ENCODE assay signal across 36 mouse cellular contexts in the genomic region with DNA sequence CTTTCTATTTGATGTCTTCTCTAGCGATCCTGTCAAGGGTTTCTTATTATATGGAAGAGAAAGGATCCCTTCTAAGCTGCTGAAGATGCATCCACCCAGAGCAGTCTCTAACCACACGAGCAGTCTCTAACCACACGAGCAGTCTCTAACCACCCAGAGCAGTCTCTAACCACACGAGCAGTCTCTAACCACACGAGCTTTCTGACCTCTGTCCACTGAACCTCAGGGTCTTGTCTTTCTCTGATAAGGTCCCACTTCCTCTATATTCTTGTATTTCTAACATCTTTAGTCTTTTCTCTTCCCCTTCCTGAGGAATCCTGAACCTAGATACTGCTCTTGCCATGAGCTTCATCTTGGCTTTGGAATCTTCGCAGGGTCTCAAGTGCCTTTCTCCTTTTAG. TPM values are rescaled to one million over a fixed set of nuclear protein-coding genes. Genes with fewer than 3 reads are reported as not detected.
DNase-seq lines count a peak whose midpoint lies in the region; ATAC-seq and TF ChIP-seq lines count a peak whose summit lies in the region.
"Had no signal": no experiment of that assay in that cellular context is flagged by ENCODE, and none has a peak within 500 bp of the region (broad histone marks: within the 10 kb centered on the region; RNA-seq: fewer than 3 reads in every experiment).

No protein-coding gene starts in this region.

- peak; percentile 90 for ATAC-seq in megakaryocyte-erythroid progenitor cell, adult 5-6 weeks (replicated peaks; ENCODE audit: low FRiP score, low TSS enrichment, poor library complexity, severe bottlenecking)
- ATAC-seq: activated CD4-positive, CD25-positive, alpha-beta regulatory T cell, adult 4 months; forebrain, embryonic 15.5 days; inflammation-experienced regulatory T-cells, adult 6 months; midbrain, embryonic 15.5 days had no signal

- no peak for TF ChIP-seq RAD21 in MEL (IDR thresholded peaks at IDR 0.05; ENCODE audit: low read depth, low read length)

- no peak for TF ChIP-seq CTCF in MEL (IDR thresholded peaks at IDR 0.05 in 2 of 3, conservative IDR thresholded peaks at IDR 0.05 in 1 of 3; ENCODE audit: control insufficient read depth in 1 of 3, insufficient read depth in 1 of 3, low read depth in 2 of 3, low read length in 3 of 3, poor library complexity in 1 of 3, severe bottlenecking in 1 of 3)

- DNase-seq in CD4-positive helper T cell, adult 2 months (ENCODE audit: low read depth, low spot score), result peak; percentile 11
- DNase-seq in MEL (ENCODE audit: low read depth, low spot score), result peak; percentile 92
- peak; percentile 4 for DNase-seq in induced T-regulatory cell, adult 2 months (ENCODE audit: low read depth)
- no peak for DNase-seq in urinary bladder, postnatal 10 days (ENCODE audit: low spot score)
- no peak for DNase-seq in heart, postnatal 36 days
- no peak for DNase-seq in left cerebral cortex, postnatal 36 days (ENCODE audit: low spot score in 2 of 2)
- DNase-seq: adrenal gland, postnatal 10 days; cerebellum, adult 9-10 months; gastrocnemius, postnatal 10 days; heart, adult 18-20 months; heart, postnatal 14 days; kidney, adult 18-20 months; lung, adult 2 months; lung, postnatal 14 days; retina, postnatal 1 day; right cerebral cortex, postnatal 4 days; thymus, adult 18-20 months had no signal

- H3K27ac ChIP-seq in MEL (ENCODE audit: control insufficient read depth, low read depth, low read length), result peak overlapping the region; percentile 74
- H3K27ac ChIP-seq: embryonic facial prominence, embryonic 10.5 days; forebrain, embryonic 15.5 days; heart, embryonic 13.5 days; hindbrain, embryonic 13.5 days; kidney, postnatal 0 days; left cerebral cortex, adult 2 months; limb, embryonic 10.5 days; midbrain, embryonic 15.5 days; neural tube, embryonic 13.5 days; stomach, embryonic 15.5 days had no signal

- intact Hi-C loops in heart, postnatal 36 days (cut with DNase I), result no loop called here
- intact Hi-C loops in left cerebral cortex, postnatal 36 days (cut with DNase I), result no loop called here

- peak overlapping the region; percentile 29; the same call in 1 of the 2 replicates for H3K9ac ChIP-seq in MEL (ENCODE audit: control insufficient read depth, low read depth, low read length, poor library complexity, severe bottlenecking)
- H3K9ac ChIP-seq: forebrain, embryonic 15.5 days; heart, embryonic 13.5 days; hindbrain, embryonic 13.5 days; midbrain, embryonic 15.5 days; neural tube, embryonic 13.5 days; stomach, embryonic 15.5 days had no signal

- peak overlapping the region; percentile 5 to 30; a peak in 2 of 4 replicates for H3K4me3 ChIP-seq in MEL (ENCODE audit: control insufficient read depth in 1 of 2, insufficient read depth in 1 of 2, low read depth in 2 of 2, low read length in 2 of 2)
- H3K4me3 ChIP-seq: embryonic facial prominence, embryonic 10.5 days; forebrain, embryonic 15.5 days; heart, embryonic 13.5 days; hindbrain, embryonic 13.5 days; left cerebral cortex, adult 2 months; limb, embryonic 10.5 days; midbrain, embryonic 15.5 days; neural tube, embryonic 13.5 days; stomach, embryonic 15.5 days had no signal

- no peaks in the 10 kb centered on the region for H3K9me3 ChIP-seq in MEL (replicated peaks; ENCODE audit: insufficient read depth, low read length)
- H3K9me3 ChIP-seq: embryonic facial prominence, embryonic 10.5 days; forebrain, embryonic 15.5 days; heart, embryonic 13.5 days; hindbrain, embryonic 13.5 days; limb, embryonic 10.5 days; midbrain, embryonic 15.5 days; neural tube, embryonic 13.5 days; stomach, embryonic 15.5 days had no signal

- H3K4me1 ChIP-seq in MEL (ENCODE audit: control insufficient read depth in 1 of 2, insufficient read depth in 2 of 2, low read length in 2 of 2), result peaks cover 10 to 30% of the 10 kb centered on the region in 2 experiments
- H3K4me1 ChIP-seq: forebrain, embryonic 15.5 days; heart, embryonic 13.5 days; hindbrain, embryonic 13.5 days; midbrain, embryonic 15.5 days; neural tube, embryonic 13.5 days; stomach, embryonic 15.5 days had no signal

- TF ChIP-seq POLR2A in MEL (IDR thresholded peaks at IDR 0.05; ENCODE audit: control insufficient read depth in 1 of 2, insufficient read depth in 1 of 2, low read depth in 1 of 2, low read length in 2 of 2, poor library complexity in 1 of 2), result no peak

- TF ChIP-seq EP300 in MEL (IDR thresholded peaks at IDR 0.05; ENCODE audit: low read depth in 1 of 2, low read length in 2 of 2), result peak; percentile 92

- peaks cover 0 to 32% of the 10 kb centered on the region in 2 experiments; a peak in 2 of 4 replicates for H3K36me3 ChIP-seq in MEL (ENCODE audit: control insufficient read depth in 1 of 2, insufficient read depth in 2 of 2, low read length in 2 of 2)
- H3K36me3 ChIP-seq: embryonic facial prominence, embryonic 10.5 days; forebrain, embryonic 15.5 days; heart, embryonic 13.5 days; hindbrain, embryonic 13.5 days; limb, embryonic 10.5 days; midbrain, embryonic 15.5 days; neural tube, embryonic 13.5 days; stomach, embryonic 15.5 days had no signal

- no peaks in the 10 kb centered on the region for H3K79me2 ChIP-seq in MEL (ENCODE audit: control insufficient read depth, insufficient read depth, low read length, poor library complexity)

- H3K27me3 ChIP-seq in MEL (ENCODE audit: control insufficient read depth in 1 of 2, insufficient read depth in 2 of 2, low read length in 2 of 2), result no peaks in the 10 kb centered on the region
- H3K27me3 ChIP-seq: forebrain, embryonic 15.5 days; heart, embryonic 13.5 days; hindbrain, embryonic 13.5 days; midbrain, embryonic 15.5 days; neural tube, embryonic 13.5 days; stomach, embryonic 15.5 days had no signal

TF ChIP-seq in MEL, 35 proteins besides CTCF, POLR2A, EP300 and RAD21:
- no peak for TF ChIP-seq USF2 (IDR thresholded peaks at IDR 0.05; ENCODE audit: borderline replicate concordance in 1 of 2, insufficient read depth in 1 of 2, low read depth in 1 of 2, low read length in 2 of 2)
- 0 out of 2 replicates have a peak, but pooled peaks have one; percentile 60 for TF ChIP-seq MYC (IDR thresholded peaks at IDR 0.05; ENCODE audit: low read depth, low read length)
- peak; percentile 79 for TF ChIP-seq TCF12 (IDR thresholded peaks at IDR 0.05; ENCODE audit: low read depth, low read length)
- peak; percentile 90 for TF ChIP-seq RCOR1 (IDR thresholded peaks at IDR 0.05; ENCODE audit: low read depth, low read length)
- TF ChIP-seq MEF2A (IDR thresholded peaks at IDR 0.05; ENCODE audit: extremely low read depth, insufficient replicate concordance, low read depth, low read length, poor library complexity, severe bottlenecking), result no peak
- TF ChIP-seq TAL1 (IDR thresholded peaks at IDR 0.05; ENCODE audit: low read length), result peak; percentile 83
- peak; percentile 86 for TF ChIP-seq GATA1 (IDR thresholded peaks at IDR 0.05; ENCODE audit: low read depth, low read length)

RNA-seq across cellular contexts. Expression of gene 4930583I09Rik, which starts 23.0 kb away (rescaled TPM):
- not detected in 2 replicates for total RNA-seq in MEL (2012; rRNA removed)
- polyA plus RNA-seq in MEL (2012; ENCODE audit: insufficient read depth in 1 of 2, insufficient read length in 2 of 2, low read depth in 1 of 2, low replicate concordance in 2 of 2, missing spikeins in 1 of 2), result not detected
- total RNA-seq in megakaryocyte-erythroid progenitor cell, adult 5-6 weeks (2014; fragmentation: Nextera tagmentation), result not detected in 2 replicates
- total RNA-seq in megakaryocyte-erythroid progenitor cell, adult 5-6 weeks (2017), result not detected in 2 replicates
- not detected for total RNA-seq in heart, postnatal 36 days (2021)
- total RNA-seq in left cerebral cortex, postnatal 36 days (2021), result not detected
- total RNA-seq: adrenal gland, postnatal 10 days; ES-E14; gastrocnemius, postnatal 10 days; heart, adult 18-20 months; heart, postnatal 14 days; layer of hippocampus, postnatal 10 days; left cerebral cortex, adult 2 months; liver, adult 2 months had no signal
- polyA plus RNA-seq: activated CD4-positive, CD25-positive, alpha-beta regulatory T cell, adult 4 months; C2C12; cortical plate, adult 2 months; embryonic facial prominence, embryonic 10.5 days; forebrain, embryonic 15.5 days; heart, embryonic 13.5 days; hindbrain, embryonic 13.5 days; kidney, postnatal 0 days; large intestine, adult 2 months; limb, embryonic 10.5 days; liver, adult 2 months; lung, adult 2 months; midbrain, embryonic 15.5 days; neural tube, embryonic 13.5 days; stomach, embryonic 15.5 days had no signal

Comparison
In these comparisons a context has a peak if more than half of its experiments do, and no peak if none do; other contexts are left out.
1. DNase-seq: peak in CD4-positive helper T cell, adult 2 months (single experiment), MEL (single experiment) and induced T-regulatory cell, adult 2 months (single experiment); none in urinary bladder, postnatal 10 days (single experiment), heart, postnatal 36 days (0 of 2) and left cerebral cortex, postnatal 36 days (0 of 2).